Mouse (Mus musculus) lung, postnatal 0 days (tissue): ENCODE measurements at regions not wholly inside any gene's neighbourhood (a gene's known extent, or its start where the extent isn't known, plus 50 kb on each side); places are given as distances from the start of the nearest gene placed in this dataset.
A peak's percentile ranks its signal among the peaks of the same experiment; 100 is the strongest.

ENCODE experiments used
- ATAC-seq: fragments of 200-750 bp; cut with Nextera tagmentation; 2 replicates; pipeline ENCODE4 v1.8.0; 2017; ENCODE audit warnings: moderate library complexity
- DNase-seq: peaks from one replicate; pipeline ENCODE4 v3.0.0-alpha.2; 2016; ENCODE audit warnings: low spot score
- H3K27ac ChIP-seq: fragments of 300-500 bp; sonication (generic); 2 replicates; pipeline ENCODE4 v1.5.1; 2014; ENCODE audit warnings: antibody characterized with exemption, mild to moderate bottlenecking, low read length, mixed read lengths
- H3K27me3 ChIP-seq: fragments of 300-500 bp; sonication (generic); replicated peaks from 2 replicates; pipeline ENCODE4 v1.6.1; 2014; ENCODE audit warnings: low read length, mixed read lengths; ENCODE audit not compliant: insufficient read depth
- H3K36me3 ChIP-seq: fragments of 300-500 bp; sonication (generic); 2 replicates; pipeline ENCODE4 v1.6.1; 2014; ENCODE audit warnings: low read length, mixed read lengths; ENCODE audit not compliant: insufficient read depth
- H3K4me1 ChIP-seq: fragments of 300-500 bp; sonication (generic); 2 replicates; pipeline ENCODE4 v1.6.1; 2014; ENCODE audit warnings: antibody characterized with exemption, low read depth, low read length, mixed read lengths; ENCODE audit not compliant: insufficient read depth
- H3K4me2 ChIP-seq: fragments of 300-500 bp; sonication (generic); replicated peaks from 2 replicates; pipeline ENCODE4 v1.6.1; 2014; ENCODE audit warnings: low read depth, mild to moderate bottlenecking, low read length, moderate library complexity, mixed read lengths
- H3K4me3 ChIP-seq: fragments of 300-500 bp; sonication (generic); 2 replicates; pipeline ENCODE4 v1.5.1; 2014; ENCODE audit warnings: low read depth, low read length
- H3K9ac ChIP-seq: fragments of 300-500 bp; sonication (generic); replicated peaks from 2 replicates; pipeline ENCODE4 v1.6.1; 2014; ENCODE audit warnings: low read depth, mild to moderate bottlenecking
- H3K9me3 ChIP-seq: fragments of 300-500 bp; sonication (generic); 2 replicates; pipeline ENCODE4 v1.6.1; 2016; ENCODE audit warnings: low read length, mixed read lengths
- CTCF ChIP-seq: IDR thresholded peaks from 2 replicates; pipeline ENCODE4 v1.5.1; 2016; ENCODE audit warnings: antibody characterized with exemption, mild to moderate bottlenecking
- EP300 ChIP-seq: IDR thresholded peaks from 2 replicates; pipeline ENCODE4 v1.6.1; 2016; ENCODE audit warnings: antibody characterized with exemption, mild to moderate bottlenecking, control low read depth
- WGBS: fragments of 180-500 bp; shearing (Covaris S2); extraction: QIAGEN DNeasy Blood & Tissue Kit; methylation state at CpG from one replicate; pipeline ENCODE4 v1.1.7; 2014; 5-methylcytosine and 5-hydroxymethylcytosine counted together

DNA sequence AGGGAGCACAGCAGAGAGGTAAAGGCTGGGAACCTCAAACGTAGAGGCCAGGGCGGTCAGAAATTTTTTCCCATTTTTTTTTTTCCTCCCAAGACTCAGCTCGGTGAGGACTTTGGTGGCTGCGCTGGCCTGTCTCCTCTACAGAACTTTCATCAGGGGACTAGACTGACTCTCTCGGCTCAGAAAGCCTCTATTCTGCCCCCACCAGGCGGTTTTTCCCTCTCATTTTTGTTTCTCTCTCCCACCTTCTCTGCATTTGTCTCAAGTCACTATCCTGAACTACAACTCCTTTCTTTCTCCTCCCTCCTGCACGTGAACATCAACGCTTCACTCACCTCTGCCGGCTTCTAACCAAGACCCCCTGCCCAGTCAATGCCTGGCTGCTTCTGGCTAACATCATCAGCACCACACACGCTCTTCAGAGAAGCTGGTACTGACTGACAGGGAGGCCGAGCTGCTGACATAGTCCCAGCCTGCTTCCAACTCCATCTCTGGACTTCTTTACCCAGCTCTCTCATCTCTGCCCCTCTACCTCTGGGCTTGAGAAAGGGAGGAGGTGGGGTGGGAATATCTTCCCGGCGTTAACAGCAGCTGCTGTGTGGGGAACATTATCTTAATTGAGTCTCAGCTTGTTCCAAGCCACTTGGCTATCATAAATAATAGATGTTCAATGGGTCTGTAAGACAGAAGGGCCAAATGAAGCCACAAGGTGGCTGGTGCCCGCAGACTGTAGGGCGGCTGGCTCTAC lies 240.0 kb downstream of the Lrfn2 start:
- WGBS = 16% methylated on average over 15 of the region's 15 CpGs
- no peaks in the 10 kb centered on the region for H3K36me3 ChIP-seq
- no peak overlapping the region for H3K4me3 ChIP-seq
- no peak overlapping the region for H3K9ac ChIP-seq
- H3K27ac ChIP-seq = no peak overlapping the region
- H3K9me3 ChIP-seq = no peaks in the 10 kb centered on the region
- TF ChIP-seq CTCF = no peak
- TF ChIP-seq EP300 = no peak
- no peak for ATAC-seq
- DNase-seq = no peak
- peaks cover 6% of the 10 kb centered on the region for H3K4me1 ChIP-seq
- H3K4me2 ChIP-seq = peak overlapping the region; percentile 53
- H3K27me3 ChIP-seq = 0 out of 2 replicates have a peak, but pooled peaks cover 4% of the 10 kb centered on the region

DNA sequence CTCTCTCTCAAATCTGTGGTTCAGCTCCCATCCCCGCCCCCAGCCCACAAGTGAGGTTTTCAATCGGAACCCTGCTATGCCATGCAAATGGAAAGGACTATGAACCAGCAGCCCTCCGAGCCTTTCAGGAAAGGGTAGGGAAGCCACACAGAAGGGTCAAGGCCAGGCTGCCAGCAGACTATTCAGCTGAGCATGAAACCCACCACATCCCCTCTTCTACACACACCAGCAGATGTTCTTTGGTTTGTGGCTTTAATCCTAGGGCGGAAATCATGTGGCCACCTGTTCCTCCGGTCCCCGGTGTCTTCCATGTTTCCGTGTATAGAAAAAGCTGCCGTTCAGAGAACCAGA lies 240.6 kb downstream of the Lrfn2 start:
- Histone ChIP-seq H3K4me3 (no peak overlapping the region), H3K27ac (no peak overlapping the region), H3K4me1 (peaks cover 6% of the 10 kb centered on the region), H3K4me2 (no peak overlapping the region), H3K36me3 (no peaks in the 10 kb centered on the region), H3K27me3 (0 out of 2 replicates have a peak, but pooled peaks cover 4% of the 10 kb centered on the region), H3K9ac (no peak overlapping the region), H3K9me3 (no peaks in the 10 kb centered on the region)
- DNase-seq (no peak), ATAC-seq (no peak)
- TF ChIP-seq EP300 (no peak), CTCF (no peak)
- WGBS = 73% methylated on average over 8 of the region's 8 CpGs

DNA sequence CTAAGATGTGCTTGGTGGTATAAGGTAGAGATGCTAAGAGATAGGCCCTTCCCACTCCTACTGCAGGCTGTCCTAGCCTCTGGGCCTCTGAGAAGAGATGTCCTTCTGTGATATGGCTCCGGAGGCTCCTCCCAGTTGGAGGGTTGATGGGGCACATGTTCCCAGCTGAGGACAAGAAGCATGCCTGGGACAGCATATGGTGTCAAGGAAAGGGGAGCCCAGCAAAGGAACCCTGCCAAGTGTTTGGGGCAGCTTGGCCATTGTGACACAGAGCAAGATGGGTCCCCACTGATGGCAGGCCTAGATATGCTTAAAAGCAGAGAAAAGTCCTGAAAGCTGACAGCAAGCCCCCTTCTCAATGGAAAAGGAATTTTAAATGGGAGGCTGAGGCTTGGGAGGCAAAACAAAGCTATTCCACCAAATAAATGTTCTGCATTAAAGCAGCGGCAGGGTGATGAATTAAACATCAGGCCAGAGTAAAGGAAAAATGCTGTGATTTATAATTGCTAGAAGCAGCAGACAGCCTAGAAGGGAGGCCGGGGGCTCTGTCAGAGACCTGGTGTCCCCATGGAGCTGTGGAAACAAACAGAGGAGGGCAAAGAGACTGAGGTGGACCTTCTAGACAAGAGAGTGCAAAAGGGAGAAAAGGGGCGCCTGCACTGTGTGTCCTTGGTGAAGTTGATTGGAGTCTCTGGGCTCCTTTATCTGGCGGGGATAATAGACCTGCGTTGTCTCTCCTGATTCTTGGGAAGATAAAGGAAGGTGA lies 246.0 kb downstream of the Lrfn2 start:
- Histone ChIP-seq H3K4me1 (no peaks in the 10 kb centered on the region), H3K27me3 (0 out of 2 replicates have a peak, but pooled peaks cover 4% of the 10 kb centered on the region), H3K9me3 (no peaks in the 10 kb centered on the region), H3K4me3 (no peak overlapping the region), H3K4me2 (no peak overlapping the region), H3K36me3 (no peaks in the 10 kb centered on the region), H3K27ac (no peak overlapping the region), H3K9ac (no peak overlapping the region)
- ATAC-seq = no peak
- WGBS = 64% methylated on average over 6 of the region's 6 CpGs
- DNase-seq = no peak
- TF ChIP-seq EP300 (no peak), CTCF (no peak)

DNA sequence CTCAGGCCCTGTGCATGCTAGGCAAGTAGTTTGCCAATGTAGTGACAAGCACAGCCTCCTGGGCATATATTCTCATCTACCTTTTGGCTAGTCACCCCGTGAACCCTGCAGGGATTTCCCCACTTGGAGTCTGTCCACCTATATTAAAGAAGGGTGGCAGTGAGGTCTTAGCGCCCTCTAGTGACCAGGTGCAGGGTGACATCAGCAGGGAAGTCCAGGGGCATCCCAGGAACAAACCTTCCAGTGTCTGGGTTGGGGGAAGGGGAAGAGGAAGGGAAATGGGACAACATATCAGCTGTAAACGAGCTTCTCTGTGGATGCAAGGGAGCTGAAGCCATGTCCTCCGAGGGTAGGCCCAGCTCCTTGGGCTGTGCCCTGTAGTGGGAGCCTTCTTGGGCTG lies 245.7 kb upstream of the Mocs1 start:
- Histone ChIP-seq H3K4me1 (no peaks in the 10 kb centered on the region), H3K27me3 (no peaks in the 10 kb centered on the region), H3K9ac (no peak overlapping the region), H3K4me2 (no peak overlapping the region), H3K4me3 (no peak overlapping the region), H3K36me3 (no peaks in the 10 kb centered on the region), H3K9me3 (no peaks in the 10 kb centered on the region), H3K27ac (no peak overlapping the region)
- ATAC-seq = no peak
- DNase-seq = peak; percentile 17
- TF ChIP-seq CTCF (peak; percentile 79), EP300 (no peak)
- 8% methylated on average over 4 of the region's 4 CpGs for WGBS

DNA sequence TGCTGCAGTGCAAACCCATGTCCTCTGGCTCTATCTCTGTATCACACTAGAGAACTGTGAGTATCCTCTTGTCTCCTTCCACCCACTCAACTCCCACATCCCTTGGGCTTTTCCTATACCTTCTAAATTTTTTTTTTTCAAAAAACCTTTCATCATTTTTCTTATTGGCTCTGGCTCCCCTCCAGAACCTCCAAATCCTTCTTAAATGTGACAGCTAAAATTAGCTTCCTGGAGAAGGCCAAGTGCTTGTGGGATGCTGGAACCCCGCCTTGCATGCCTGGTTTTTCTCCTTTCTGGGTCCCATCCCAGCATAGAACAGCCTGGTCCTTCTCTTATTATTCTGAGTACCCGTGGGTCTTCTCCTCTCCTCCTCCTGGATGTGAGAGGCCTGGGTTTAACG lies 244.2 kb upstream of the Mocs1 start:
- ATAC-seq = no peak
- 47% methylated on average over 3 of the region's 3 CpGs for WGBS
- Histone ChIP-seq H3K9ac (no peak overlapping the region), H3K4me2 (no peak overlapping the region), H3K4me1 (no peaks in the 10 kb centered on the region), H3K27ac (no peak overlapping the region), H3K9me3 (no peaks in the 10 kb centered on the region), H3K27me3 (no peaks in the 10 kb centered on the region), H3K4me3 (no peak overlapping the region), H3K36me3 (no peaks in the 10 kb centered on the region)
- TF ChIP-seq CTCF = no peak
- TF ChIP-seq EP300 = no peak
- DNase-seq = no peak

DNA sequence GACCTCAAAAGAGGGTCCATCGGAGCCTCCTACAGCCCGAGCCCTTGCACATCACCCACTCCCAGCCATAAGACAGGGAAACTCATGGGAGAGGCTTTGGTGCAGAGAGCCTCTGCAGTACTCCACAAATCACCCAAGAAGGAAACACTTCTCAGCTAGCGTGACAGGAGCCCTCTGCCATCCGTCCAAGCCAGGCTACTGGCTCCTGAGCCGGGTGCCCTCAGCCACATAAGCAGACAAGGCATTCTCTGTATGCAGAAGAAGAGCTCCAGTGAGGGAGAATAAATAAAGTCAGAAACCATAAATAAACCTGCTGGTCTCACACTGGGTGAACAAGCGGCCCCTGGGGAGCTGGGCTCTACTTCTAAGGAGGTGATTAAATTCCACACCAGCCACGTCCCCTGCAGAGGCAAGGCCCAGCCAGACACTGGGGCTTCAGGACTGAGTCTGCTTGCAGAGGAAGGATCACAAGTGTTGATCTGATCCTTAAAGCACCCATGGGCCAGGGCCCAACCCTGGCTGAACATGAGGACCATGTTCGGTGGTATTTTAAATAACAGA lies 243.0 kb upstream of the Mocs1 start:
- no peak overlapping the region for H3K4me3 ChIP-seq
- H3K27ac ChIP-seq = no peak overlapping the region
- H3K9me3 ChIP-seq = no peaks in the 10 kb centered on the region
- H3K4me1 ChIP-seq = no peaks in the 10 kb centered on the region
- whole genome bisulfite sequencing = 43% methylated on average over 8 of the region's 8 CpGs
- ATAC-seq = no peak
- H3K4me2 ChIP-seq = no peak overlapping the region
- TF ChIP-seq EP300 (no peak), CTCF (no peak)
- no peak for DNase-seq
- no peaks in the 10 kb centered on the region for H3K27me3 ChIP-seq
- no peak overlapping the region for H3K9ac ChIP-seq
- no peaks in the 10 kb centered on the region for H3K36me3 ChIP-seq
